Mouse (Mus musculus) 3134 (cell line): ENCODE measurements around the gene Olfr1451.
"Not testable (repeated sequence)": the region's sequence is repeated elsewhere in the genome, so short reads cannot be mapped to it uniquely, and the experiment has no call there.

ENCODE experiments used
- DNase-seq: peaks from one replicate; pipeline ENCODE4 v3.0.0-alpha.2; 2011; ENCODE audit warnings: low spot score; ENCODE audit not compliant: insufficient read length; ENCODE audit errors: extremely low read depth

Olfr1451 gene

GRCm38 (mm10) chr19:12994714-12995113 is at the start of gene Olfr1451:
TSS of gene Olfr1451 (plus strand) at chr19:12995014.
- DNase-seq, result no peak

GRCm38 (mm10) chr19:12949958-12950357 is 44.9 kb upstream of the Olfr1451 start, which contains the start of gene Olfr1450:
TSS of gene Olfr1450 (plus strand) at chr19:12950258.
- no peak for DNase-seq

DNA sequence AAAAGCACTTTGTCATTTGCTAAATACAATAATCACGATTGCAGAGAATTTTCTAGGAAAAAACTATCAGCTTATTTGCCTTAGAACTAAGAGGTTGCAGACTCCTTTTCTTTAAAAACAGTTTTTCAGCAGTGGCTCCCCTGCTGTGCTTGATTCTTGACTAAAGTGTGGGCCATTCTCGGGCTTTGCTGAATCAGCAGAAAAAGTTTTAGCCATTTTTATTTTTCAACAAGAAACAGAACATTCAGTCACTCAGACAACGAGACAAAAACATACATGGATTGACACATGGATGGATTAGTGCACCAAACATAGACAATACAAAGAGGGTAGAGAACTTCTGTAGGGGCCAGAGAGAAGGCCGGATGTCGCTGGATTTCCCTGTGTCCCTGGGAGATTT is 24.7 kb upstream of the Olfr1451 start:
- DNase-seq, result not testable (repeated sequence)

GRCm38 (mm10) chr19:12992316-12992715 is 2.5 kb upstream of the Olfr1451 start:
- DNase-seq, result not testable (repeated sequence)

DNA sequence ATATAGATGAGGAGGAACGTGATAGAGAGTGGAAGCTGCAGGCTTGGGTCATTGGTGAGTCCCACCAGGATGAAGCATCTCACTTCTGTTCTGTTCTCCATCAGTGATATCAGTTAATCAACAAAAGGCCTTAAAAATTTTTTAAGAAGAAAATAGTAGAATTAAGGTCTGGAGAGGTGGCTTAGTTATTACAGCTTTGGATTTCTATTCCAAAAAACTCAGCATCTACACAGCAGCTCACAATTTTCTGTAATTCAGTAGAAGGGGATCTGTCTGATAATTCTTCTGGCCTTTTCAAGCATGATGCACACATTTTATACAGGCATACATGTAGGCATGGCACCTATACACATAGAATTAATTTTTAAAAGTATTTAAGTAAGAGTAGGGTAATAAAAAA is 33.4 kb downstream of the Olfr1451 start, which contains the start of gene Olfr1453:
Gene Olfr1453 (minus strand): TSS at position 101 of the 400 bp plus-strand sequence.
- DNase-seq, result no peak
